Mouse (Mus musculus) G1E (cell line): ENCODE results near the gene Cdkal1. TPM values are rescaled to one million over a fixed set of nuclear protein-coding genes. Genes with fewer than 3 reads are reported as not detected.

ENCODE experiments used
- ATAC-seq: 2 replicates; pipeline ENCODE4 v1.8.0; 2016; ENCODE audit warnings: mild to moderate bottlenecking; ENCODE audit not compliant: insufficient number of reproducible peaks, poor library complexity, low FRiP score, severe bottlenecking; ENCODE audit errors: extremely low read depth
- DNase-seq: peaks from one replicate; pipeline ENCODE4 v3.0.0; 2012; ENCODE audit warnings: low spot score
- H3K27me3 ChIP-seq: 2 replicates; pipeline ENCODE4 v1.6.1; 2012; ENCODE audit warnings: mild to moderate bottlenecking, low read length, inconsistent platforms; ENCODE audit not compliant: insufficient read depth
- H3K36me3 ChIP-seq: replicated peaks from 2 replicates; pipeline ENCODE3; 2012; ENCODE audit warnings: mild to moderate bottlenecking, inconsistent platforms
- H3K4me1 ChIP-seq: 2 replicates; pipeline ENCODE4 v1.6.1; 2012; ENCODE audit warnings: low read depth, low read length, inconsistent platforms, mixed read lengths; ENCODE audit not compliant: insufficient read depth
- H3K4me3 ChIP-seq: 2 replicates; pipeline ENCODE4 v1.5.1; 2012; ENCODE audit warnings: low read depth, mild to moderate bottlenecking, inconsistent platforms, low read length, moderate library complexity, mixed read lengths
- H3K9me3 ChIP-seq: replicated peaks from 2 replicates; pipeline ENCODE4 v1.6.1; 2012; ENCODE audit warnings: inconsistent platforms
- CTCF ChIP-seq: IDR thresholded peaks from 2 replicates; pipeline ENCODE4 v1.5.1; 2012; ENCODE audit warnings: low read depth, low read length, inconsistent platforms, mixed read lengths
- GATA1 ChIP-seq: IDR thresholded peaks from 2 replicates; pipeline ENCODE4 v1.6.1; 2012; ENCODE audit warnings: borderline replicate concordance, low read length, inconsistent platforms, mixed read lengths
- GATA2 ChIP-seq: IDR thresholded peaks from 2 replicates; pipeline ENCODE4 v1.6.1; 2012; ENCODE audit warnings: low read depth, low read length, inconsistent platforms, borderline replicate concordance
- POLR2AphosphoS5 ChIP-seq: IDR thresholded peaks from 2 replicates; pipeline ENCODE4 v1.6.1; 2012; ENCODE audit warnings: low read depth, low read length, inconsistent platforms; ENCODE audit not compliant: insufficient replicate concordance
- TAL1 ChIP-seq: conservative IDR thresholded peaks from 2 replicates; pipeline ENCODE4 v1.6.1; 2012; ENCODE audit warnings: low read depth, low read length, inconsistent platforms, mixed read lengths
- polyA plus RNA-seq: library from polyadenylated mRNA; stranded (reverse); fragments of >175 nt; gene quantifications from 2 replicates; pipeline ENCODE4 v1.2.3, GENCODE M21; 2012
- total RNA-seq, 2 experiments: library from RNA; stranded (forward) in 1 of 2; stranded (reverse) in 1 of 2; fragments of 200-1000 nt in 1 of 2; fragments of >200 nt in 1 of 2; fragmentation: Nextera tagmentation in 1 of 2; gene quantifications; 2 replicates each; pipeline ENCODE4 v1.2.3; 2014 to 2017

Cdkal1 gene
- total and polyA plus RNA-seq, 3 experiments = 0.98 to 53.9 (median 35.6) TPM

- ATAC-seq (no peak), DNase-seq (no peak)
- no peaks in the 10 kb centered on the region for H3K4me1 ChIP-seq
- no peaks in the 10 kb centered on the region for H3K9me3 ChIP-seq
- H3K27me3 ChIP-seq = no peaks in the 10 kb centered on the region
- no peak for TF ChIP-seq GATA1
- no peak for TF ChIP-seq POLR2AphosphoS5
- TF ChIP-seq GATA2 = no peak
- TF ChIP-seq TAL1 = no peak
- peaks cover 7% of the 10 kb centered on the region for H3K36me3 ChIP-seq
- H3K4me3 ChIP-seq = no peak overlapping the region
Measured at GRCm38 (mm10) chr13:29501173-29501572, 354.3 kb downstream of the Cdkal1 start.

- TF ChIP-seq GATA2 (no peak), TAL1 (no peak), POLR2AphosphoS5 (no peak), GATA1 (no peak)
- no peak for DNase-seq
- Histone ChIP-seq H3K4me3 (no peak overlapping the region), H3K4me1 (no peaks in the 10 kb centered on the region), H3K36me3 (peaks cover 4% of the 10 kb centered on the region), H3K9me3 (no peaks in the 10 kb centered on the region), H3K27me3 (no peaks in the 10 kb centered on the region)
- no peak for ATAC-seq
Measured at GRCm38 (mm10) chr13:29499750-29500149, 355.7 kb downstream of the Cdkal1 start.

GRCm38 (mm10) chr13:29497286-29497685, 358.2 kb downstream of the Cdkal1 start:
- no peaks in the 10 kb centered on the region for H3K9me3 ChIP-seq
- no peaks in the 10 kb centered on the region for H3K4me1 ChIP-seq
- DNase-seq (no peak), ATAC-seq (no peak)
- peaks cover 4% of the 10 kb centered on the region for H3K36me3 ChIP-seq
- no peaks in the 10 kb centered on the region for H3K27me3 ChIP-seq
- TF ChIP-seq GATA2 (no peak), CTCF (no peak), TAL1 (no peak), GATA1 (no peak), POLR2AphosphoS5 (no peak)
- H3K4me3 ChIP-seq = no peak overlapping the region

- ATAC-seq (no peak), DNase-seq (no peak)
- Histone ChIP-seq H3K27me3 (no peaks in the 10 kb centered on the region), H3K4me3 (no peak overlapping the region), H3K9me3 (no peaks in the 10 kb centered on the region), H3K4me1 (no peaks in the 10 kb centered on the region), H3K36me3 (peaks cover 7% of the 10 kb centered on the region)
- TF ChIP-seq TAL1 (no peak), GATA1 (no peak), CTCF (no peak), POLR2AphosphoS5 (no peak), GATA2 (no peak)
Measured at GRCm38 (mm10) chr13:29490341-29490740, 365.1 kb downstream of the Cdkal1 start.

GRCm38 (mm10) chr13:29489476-29489875, 366.0 kb downstream of the Cdkal1 start:
- ATAC-seq (no peak), DNase-seq (no peak)
- H3K4me1 ChIP-seq = no peaks in the 10 kb centered on the region
- no peaks in the 10 kb centered on the region for H3K9me3 ChIP-seq
- TF ChIP-seq POLR2AphosphoS5 (no peak), GATA2 (no peak), TAL1 (no peak), CTCF (no peak), GATA1 (no peak)
- no peak overlapping the region for H3K4me3 ChIP-seq
- H3K27me3 ChIP-seq = no peaks in the 10 kb centered on the region
- H3K36me3 ChIP-seq = peaks cover 7% of the 10 kb centered on the region

- no peak for TF ChIP-seq CTCF
- no peak for TF ChIP-seq POLR2AphosphoS5
- no peak for TF ChIP-seq GATA1
- TF ChIP-seq GATA2 = no peak
- TF ChIP-seq TAL1 = no peak
- Histone ChIP-seq H3K4me3 (no peak overlapping the region), H3K9me3 (no peaks in the 10 kb centered on the region), H3K36me3 (peaks cover 3% of the 10 kb centered on the region), H3K4me1 (no peaks in the 10 kb centered on the region), H3K27me3 (no peaks in the 10 kb centered on the region)
- no peak for DNase-seq
- ATAC-seq = no peak
Measured at GRCm38 (mm10) chr13:29486709-29487108, 368.8 kb downstream of the Cdkal1 start.

GRCm38 (mm10) chr13:29483950-29484349, 371.5 kb downstream of the Cdkal1 start:
- peaks cover 3% of the 10 kb centered on the region for H3K36me3 ChIP-seq
- no peaks in the 10 kb centered on the region for H3K4me1 ChIP-seq
- TF ChIP-seq CTCF (no peak), TAL1 (no peak), GATA1 (no peak), GATA2 (no peak), POLR2AphosphoS5 (no peak)
- no peaks in the 10 kb centered on the region for H3K9me3 ChIP-seq
- ATAC-seq (no peak), DNase-seq (no peak)
- H3K4me3 ChIP-seq = no peak overlapping the region
- H3K27me3 ChIP-seq = no peaks in the 10 kb centered on the region
